Mouse (Mus musculus) limb, embryonic 10.5 days (tissue): ENCODE results near the gene Foxf2. TPM values are rescaled to one million over a fixed set of nuclear protein-coding genes. Genes with fewer than 3 reads are reported as not detected.

ENCODE experiments used
- DNase-seq: peaks from one replicate; pipeline ENCODE4 v3.0.0-alpha.2; 2017; ENCODE audit warnings: low spot score
- H3K27ac ChIP-seq: fragments of 300-500 bp; sonication (generic); 2 replicates; pipeline ENCODE4 v1.5.1; 2016; ENCODE audit warnings: mild to moderate bottlenecking
- H3K27me3 ChIP-seq: fragments of 300-500 bp; sonication (generic); 2 replicates; pipeline ENCODE4 v1.6.1; 2016; ENCODE audit warnings: low read depth, mild to moderate bottlenecking; ENCODE audit not compliant: poor library complexity, severe bottlenecking
- H3K36me3 ChIP-seq: fragments of 300-500 bp; sonication (generic); 2 replicates; pipeline ENCODE4 v1.6.1; 2016; ENCODE audit warnings: mild to moderate bottlenecking, moderate library complexity
- H3K4me1 ChIP-seq: fragments of 300-500 bp; sonication (generic); 2 replicates; pipeline ENCODE4 v1.6.1; 2016
- H3K4me3 ChIP-seq: fragments of 300-500 bp; sonication (generic); 2 replicates; pipeline ENCODE4 v1.5.1; 2016; ENCODE audit warnings: mild to moderate bottlenecking, moderate library complexity
- H3K9me3 ChIP-seq: fragments of 300-500 bp; sonication (generic); replicated peaks from 2 replicates; pipeline ENCODE4 v1.6.1; 2016; ENCODE audit warnings: mild to moderate bottlenecking
- WGBS: fragments of 180-500 bp; shearing (Covaris S2); methylation state at CpG from one replicate; pipeline ENCODE4 v1.1.7; 2016; 5-methylcytosine and 5-hydroxymethylcytosine counted together
- polyA plus RNA-seq: library from polyadenylated mRNA; unstranded; fragments of >200 nt; fragmentation: Nextera tagmentation; extraction: Ambion mirVana; gene quantifications from 2 replicates; pipeline ENCODE4 v1.2.1, GENCODE M21; 2016

The Foxf2 gene
- polyA plus RNA-seq, result 0.44 and 0.75 TPM in 2 replicates

GRCm38 (mm10) chr13:31625333-31626101 lies at the start of gene Foxf2:
Foxf2 (plus strand) TSS chr13:31625816.
- DNase-seq, result peak; percentile 76
- H3K27me3 ChIP-seq, result peaks cover 100% of the 10 kb centered on the region
- no peaks in the 10 kb centered on the region for H3K9me3 ChIP-seq
- WGBS, result 1% methylated on average over 64 of the region's 74 CpGs
- peaks cover 51% of the 10 kb centered on the region for H3K4me1 ChIP-seq
- no peaks in the 10 kb centered on the region for H3K36me3 ChIP-seq
- peak within 1 kb of the TSS; percentile 64 for H3K27ac ChIP-seq
- H3K4me3 ChIP-seq, result peak within 1 kb of the TSS; percentile 55

GRCm38 (mm10) chr13:31576696-31577095 lies 48.9 kb upstream of the Foxf2 start:
- Histone ChIP-seq H3K4me3 (no peak overlapping the region), H3K9me3 (no peaks in the 10 kb centered on the region), H3K27ac (no peak overlapping the region), H3K27me3 (peaks cover 34% of the 10 kb centered on the region), H3K36me3 (no peaks in the 10 kb centered on the region), H3K4me1 (peaks cover 22% of the 10 kb centered on the region)
- 45% methylated on average over 4 of the region's 4 CpGs for WGBS
- no peak for DNase-seq

GRCm38 (mm10) chr13:31577576-31577975 lies 48.0 kb upstream of the Foxf2 start:
- no peak for DNase-seq
- H3K36me3 ChIP-seq, result no peaks in the 10 kb centered on the region
- H3K4me3 ChIP-seq, result no peak overlapping the region
- peaks cover 22% of the 10 kb centered on the region for H3K4me1 ChIP-seq
- 47% methylated on average over 6 of the region's 6 CpGs for WGBS
- 0 out of 2 replicates have a peak overlapping the region, but pooled peaks have one; percentile 25 for H3K27ac ChIP-seq
- no peaks in the 10 kb centered on the region for H3K9me3 ChIP-seq
- H3K27me3 ChIP-seq, result peaks cover 34% of the 10 kb centered on the region

GRCm38 (mm10) chr13:31578389-31578788 lies 47.2 kb upstream of the Foxf2 start:
- Histone ChIP-seq H3K36me3 (no peaks in the 10 kb centered on the region), H3K27ac (no peak overlapping the region), H3K27me3 (peaks cover 34% of the 10 kb centered on the region), H3K4me3 (no peak overlapping the region), H3K4me1 (peaks cover 22% of the 10 kb centered on the region), H3K9me3 (no peaks in the 10 kb centered on the region)
- 59% methylated on average over 10 of the region's 10 CpGs for WGBS
- DNase-seq, result peak; percentile 35

GRCm38 (mm10) chr13:31579866-31580265 lies 45.8 kb upstream of the Foxf2 start:
- Histone ChIP-seq H3K27ac (no peak overlapping the region), H3K4me1 (peaks cover 22% of the 10 kb centered on the region), H3K27me3 (peaks cover 25% of the 10 kb centered on the region), H3K9me3 (no peaks in the 10 kb centered on the region), H3K4me3 (no peak overlapping the region), H3K36me3 (no peaks in the 10 kb centered on the region)
- 62% methylated on average over 9 of the region's 9 CpGs for WGBS
- no peak for DNase-seq

GRCm38 (mm10) chr13:31587341-31587740 lies 38.3 kb upstream of the Foxf2 start:
- H3K4me1 ChIP-seq, result no peaks in the 10 kb centered on the region
- H3K27me3 ChIP-seq, result no peaks in the 10 kb centered on the region
- H3K36me3 ChIP-seq, result no peaks in the 10 kb centered on the region
- no peak overlapping the region for H3K27ac ChIP-seq
- 86% methylated on average over 5 of the region's 5 CpGs for WGBS
- H3K9me3 ChIP-seq, result no peaks in the 10 kb centered on the region
- DNase-seq, result no peak
- no peak overlapping the region for H3K4me3 ChIP-seq

- no peaks in the 10 kb centered on the region for H3K4me1 ChIP-seq
- no peak overlapping the region for H3K4me3 ChIP-seq
- no peak overlapping the region for H3K27ac ChIP-seq
- H3K36me3 ChIP-seq, result no peaks in the 10 kb centered on the region
- H3K27me3 ChIP-seq, result no peaks in the 10 kb centered on the region
- 89% methylated on average over 5 of the region's 5 CpGs for WGBS
- H3K9me3 ChIP-seq, result no peaks in the 10 kb centered on the region
- DNase-seq, result no peak
These were observed 26.0 kb upstream of the Foxf2 start for GRCm38 (mm10) chr13:31599576-31599975.

GRCm38 (mm10) chr13:31603964-31604363 lies 21.7 kb upstream of the Foxf2 start:
- Histone ChIP-seq H3K4me3 (no peak overlapping the region), H3K9me3 (no peaks in the 10 kb centered on the region), H3K4me1 (no peaks in the 10 kb centered on the region), H3K27me3 (peaks cover 15% of the 10 kb centered on the region; the same call in 1 of the 2 replicates), H3K36me3 (no peaks in the 10 kb centered on the region), H3K27ac (no peak overlapping the region)
- 82% methylated on average over 6 of the region's 6 CpGs for WGBS
- DNase-seq, result no peak

GRCm38 (mm10) chr13:31614724-31615465 lies 10.7 kb upstream of the Foxf2 start:
- Histone ChIP-seq H3K36me3 (no peaks in the 10 kb centered on the region), H3K4me3 (no peak overlapping the region), H3K9me3 (no peaks in the 10 kb centered on the region), H3K4me1 (peaks cover 15% of the 10 kb centered on the region), H3K27me3 (peaks cover 100% of the 10 kb centered on the region), H3K27ac (no peak overlapping the region)
- 1% methylated on average over 38 of the region's 38 CpGs for WGBS
- peak; percentile 55 for DNase-seq

- WGBS, result 2% methylated on average over 17 of the region's 17 CpGs
- DNase-seq, result peak; percentile 49
- no peak overlapping the region for H3K4me3 ChIP-seq
These were observed 10.0 kb upstream of the Foxf2 start for GRCm38 (mm10) chr13:31615561-31616165.

GRCm38 (mm10) chr13:31618001-31618400 lies 7.6 kb upstream of the Foxf2 start:
- H3K4me3 ChIP-seq, result peak overlapping the region; percentile 18
- DNase-seq, result peak; percentile 38
- WGBS, result under 1% methylated on average over 12 of the region's 12 CpGs

More at GRCm38 (mm10) chr13:31615561-31616165, 10.0 kb upstream of the Foxf2 start:
- H3K27ac ChIP-seq, result no peak overlapping the region
- no peaks in the 10 kb centered on the region for H3K9me3 ChIP-seq
- H3K27me3 ChIP-seq, result peaks cover 100% of the 10 kb centered on the region
- H3K36me3 ChIP-seq, result no peaks in the 10 kb centered on the region
- peaks cover 22% of the 10 kb centered on the region for H3K4me1 ChIP-seq

GRCm38 (mm10) chr13:31618416-31618815 lies 7.2 kb upstream of the Foxf2 start:
- DNase-seq, result peak; percentile 86
- 0% methylated on average over 14 of the region's 14 CpGs for WGBS
- H3K4me3 ChIP-seq, result peak overlapping the region; percentile 18

More at GRCm38 (mm10) chr13:31618001-31618400, 7.6 kb upstream of the Foxf2 start:
- H3K4me1 ChIP-seq, result peaks cover 23% of the 10 kb centered on the region
- H3K36me3 ChIP-seq, result no peaks in the 10 kb centered on the region
- H3K9me3 ChIP-seq, result no peaks in the 10 kb centered on the region
- H3K27ac ChIP-seq, result no peak overlapping the region
- H3K27me3 ChIP-seq, result peaks cover 100% of the 10 kb centered on the region

More at GRCm38 (mm10) chr13:31618416-31618815, 7.2 kb upstream of the Foxf2 start:
- H3K9me3 ChIP-seq, result no peaks in the 10 kb centered on the region
- peaks cover 100% of the 10 kb centered on the region for H3K27me3 ChIP-seq
- no peaks in the 10 kb centered on the region for H3K36me3 ChIP-seq
- H3K4me1 ChIP-seq, result peaks cover 23% of the 10 kb centered on the region
- no peak overlapping the region for H3K27ac ChIP-seq
